Mouse (Mus musculus) stomach, embryonic 16.5 days (tissue): ENCODE data around the gene Cct4. TPM values are rescaled to one million over a fixed set of nuclear protein-coding genes. Genes with fewer than 3 reads are reported as not detected.
A peak's percentile ranks its signal among the peaks of the same experiment; 100 is the strongest.

ENCODE experiments used
- ATAC-seq: fragments of 200-750 bp; cut with Nextera tagmentation; 2 replicates; pipeline ENCODE4 v1.8.0; 2017; ENCODE audit warnings: moderate number of reproducible peaks, moderate TSS enrichment; ENCODE audit not compliant: insufficient read depth, low FRiP score
- H3K27ac ChIP-seq: fragments of 300-500 bp; sonication (generic); 2 replicates; pipeline ENCODE4 v1.5.1; 2014; ENCODE audit warnings: low read length
- H3K27me3 ChIP-seq: fragments of 300-500 bp; sonication (generic); 2 replicates; pipeline ENCODE4 v1.6.1; 2014; ENCODE audit warnings: low read length, control low read depth, mixed read lengths; ENCODE audit not compliant: control insufficient read depth, insufficient read depth
- H3K36me3 ChIP-seq: fragments of 300-500 bp; sonication (generic); 2 replicates; pipeline ENCODE4 v1.6.1; 2014; ENCODE audit warnings: low read length; ENCODE audit not compliant: control insufficient read depth, insufficient read depth
- H3K4me1 ChIP-seq: fragments of 300-500 bp; sonication (generic); 2 replicates; pipeline ENCODE4 v1.6.1; 2014; ENCODE audit warnings: low read length, control low read depth, mixed read lengths; ENCODE audit not compliant: control insufficient read depth, insufficient read depth
- H3K4me2 ChIP-seq: fragments of 300-500 bp; sonication (generic); 2 replicates; pipeline ENCODE4 v1.6.1; 2014; ENCODE audit warnings: low read depth, low read length, mixed read lengths
- H3K4me3 ChIP-seq: fragments of 300-500 bp; sonication (generic); replicated peaks from 2 replicates; pipeline ENCODE4 v1.5.1; 2014; ENCODE audit warnings: mild to moderate bottlenecking, low read length
- H3K9ac ChIP-seq: fragments of 300-500 bp; sonication (generic); 2 replicates; pipeline ENCODE4 v1.6.1; 2014; ENCODE audit warnings: low read length
- H3K9me3 ChIP-seq: fragments of 300-500 bp; sonication (generic); replicated peaks from 2 replicates; pipeline ENCODE4 v1.6.1; 2016; ENCODE audit warnings: low read length, control low read depth; ENCODE audit not compliant: control insufficient read depth
- WGBS: fragments of 180-500 bp; shearing (Covaris S2); extraction: QIAGEN DNeasy Blood & Tissue Kit; methylation state at CpG from one replicate; pipeline ENCODE4 v1.1.7; 2014; 5-methylcytosine and 5-hydroxymethylcytosine counted together
- polyA plus RNA-seq: library from polyadenylated mRNA; unstranded; fragments of >200 nt; fragmentation: Nextera tagmentation; extraction: Ambion mirVana; gene quantifications from 2 replicates; pipeline ENCODE4 v1.2.1, GENCODE M21; 2015

Cct4 gene
- 226 and 230 TPM in 2 replicates for polyA plus RNA-seq

GRCm38 (mm10) chr11:22990393-22991126 is at the start of gene Cct4:
TSS of gene Cct4 (plus strand) at chr11:22990519.
- H3K36me3 ChIP-seq, result peaks cover 9% of the 10 kb centered on the region; the same call in 1 of the 2 replicates
- under 1% methylated on average over 66 of the region's 66 CpGs for WGBS
- no peaks in the 10 kb centered on the region for H3K27me3 ChIP-seq
- peak within 1 kb of the TSS; percentile 94 for H3K9ac ChIP-seq
- peak within 1 kb of the TSS; percentile 67 for H3K4me2 ChIP-seq
- ATAC-seq, result peak; percentile 98
- H3K27ac ChIP-seq, result peak within 1 kb of the TSS; percentile 78
- H3K4me1 ChIP-seq, result peaks cover 11% of the 10 kb centered on the region; the same call in 1 of the 2 replicates
- H3K4me3 ChIP-seq, result peak within 1 kb of the TSS; percentile 82
- no peaks in the 10 kb centered on the region for H3K9me3 ChIP-seq

- H3K27ac ChIP-seq, result no peak overlapping the region
- H3K36me3 ChIP-seq, result no peaks in the 10 kb centered on the region
- H3K9ac ChIP-seq, result no peak overlapping the region
- WGBS, result 83% methylated on average over 1 of the region's 1 CpGs
- no peak overlapping the region for H3K4me2 ChIP-seq
- no peaks in the 10 kb centered on the region for H3K4me1 ChIP-seq
- no peak for ATAC-seq
- H3K9me3 ChIP-seq, result no peaks in the 10 kb centered on the region
- no peak overlapping the region for H3K4me3 ChIP-seq
- H3K27me3 ChIP-seq, result no peaks in the 10 kb centered on the region
Measured at GRCm38 (mm10) chr11:22949101-22949500, 41.2 kb upstream of the Cct4 start.

- H3K4me2 ChIP-seq, result no peak overlapping the region
- H3K4me1 ChIP-seq, result no peaks in the 10 kb centered on the region
- WGBS, result 88% methylated on average over 6 of the region's 6 CpGs
- no peaks in the 10 kb centered on the region for H3K27me3 ChIP-seq
- no peak overlapping the region for H3K27ac ChIP-seq
- no peak for ATAC-seq
- H3K4me3 ChIP-seq, result no peak overlapping the region
- H3K9me3 ChIP-seq, result no peaks in the 10 kb centered on the region
- H3K36me3 ChIP-seq, result no peaks in the 10 kb centered on the region
- no peak overlapping the region for H3K9ac ChIP-seq
Measured at GRCm38 (mm10) chr11:22950131-22950530, 40.2 kb upstream of the Cct4 start.

GRCm38 (mm10) chr11:22952668-22953067 is 37.7 kb upstream of the Cct4 start:
- no peak for ATAC-seq
- 81% methylated on average over 7 of the region's 7 CpGs for WGBS
- Histone ChIP-seq H3K4me2 (no peak overlapping the region), H3K36me3 (0 out of 2 replicates have a peak, but pooled peaks cover 2% of the 10 kb centered on the region), H3K9ac (no peak overlapping the region), H3K27me3 (no peaks in the 10 kb centered on the region), H3K27ac (no peak overlapping the region), H3K9me3 (no peaks in the 10 kb centered on the region), H3K4me1 (no peaks in the 10 kb centered on the region), H3K4me3 (no peak overlapping the region)

GRCm38 (mm10) chr11:22956346-22956745 is 34.0 kb upstream of the Cct4 start:
- Histone ChIP-seq H3K9me3 (no peaks in the 10 kb centered on the region), H3K9ac (no peak overlapping the region), H3K27me3 (no peaks in the 10 kb centered on the region), H3K4me3 (no peak overlapping the region), H3K4me2 (no peak overlapping the region), H3K4me1 (no peaks in the 10 kb centered on the region), H3K27ac (no peak overlapping the region), H3K36me3 (0 out of 2 replicates have a peak, but pooled peaks cover 2% of the 10 kb centered on the region)
- 95% methylated on average over 6 of the region's 6 CpGs for WGBS
- no peak for ATAC-seq

DNA sequence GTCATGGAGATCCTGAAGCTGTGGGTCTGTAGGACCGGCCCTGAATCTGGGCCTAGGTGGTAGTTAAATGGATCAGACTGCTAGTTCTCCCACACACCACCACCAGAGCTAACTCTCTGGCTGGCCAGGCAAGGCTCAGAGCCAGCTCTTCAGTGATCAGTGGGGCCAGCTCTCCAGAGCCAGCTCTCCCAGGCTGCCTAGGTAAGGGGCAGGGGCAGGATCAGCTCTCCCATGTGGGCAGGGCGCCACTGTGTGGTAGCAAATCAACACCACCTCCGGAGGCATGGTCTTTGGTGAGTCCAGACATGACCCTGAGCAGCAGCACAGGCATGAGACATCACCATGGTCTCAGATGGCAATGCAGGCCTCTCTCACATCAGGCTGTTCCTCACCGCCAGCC is 33.5 kb upstream of the Cct4 start:
- Histone ChIP-seq H3K4me3 (no peak overlapping the region), H3K4me1 (no peaks in the 10 kb centered on the region), H3K27me3 (no peaks in the 10 kb centered on the region), H3K9ac (no peak overlapping the region), H3K4me2 (no peak overlapping the region), H3K9me3 (no peaks in the 10 kb centered on the region), H3K36me3 (0 out of 2 replicates have a peak, but pooled peaks cover 2% of the 10 kb centered on the region), H3K27ac (no peak overlapping the region)
- peak; percentile 69 for ATAC-seq
- 75% methylated on average over 4 of the region's 4 CpGs for WGBS

DNA sequence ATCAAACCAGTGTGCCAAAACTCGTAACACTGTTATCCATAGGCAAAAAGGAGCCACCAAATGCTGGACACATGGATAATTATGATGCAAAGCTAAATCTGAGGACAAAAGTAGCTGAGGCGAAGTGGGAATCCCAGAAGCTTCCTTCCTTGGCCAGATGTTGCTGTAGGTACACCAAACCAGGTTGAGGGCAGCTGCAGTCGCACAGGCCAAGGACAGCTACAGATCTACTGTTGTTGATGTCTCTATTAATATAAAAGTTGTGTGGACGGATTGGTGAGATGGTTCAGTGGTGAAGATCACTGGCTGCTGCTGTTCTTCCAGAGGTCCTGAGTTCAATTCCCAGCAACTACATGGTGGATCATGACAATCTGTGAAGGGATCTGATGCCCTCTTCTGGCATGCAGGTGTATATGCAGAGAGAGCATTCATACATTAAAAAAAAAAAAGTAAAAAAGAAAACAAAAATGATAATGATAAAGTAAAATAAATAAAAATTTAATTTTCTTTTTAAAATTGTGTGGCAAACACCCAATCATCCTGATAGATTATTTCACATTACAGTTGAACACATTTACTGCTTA is 32.4 kb upstream of the Cct4 start:
- no peak overlapping the region for H3K9ac ChIP-seq
- H3K36me3 ChIP-seq, result 0 out of 2 replicates have a peak, but pooled peaks cover 2% of the 10 kb centered on the region
- no peak overlapping the region for H3K4me3 ChIP-seq
- H3K27me3 ChIP-seq, result no peaks in the 10 kb centered on the region
- no peak overlapping the region for H3K4me2 ChIP-seq
- no peak for ATAC-seq
- no peaks in the 10 kb centered on the region for H3K4me1 ChIP-seq
- H3K9me3 ChIP-seq, result no peaks in the 10 kb centered on the region
- no peak overlapping the region for H3K27ac ChIP-seq
- WGBS, result 88% methylated on average over 4 of the region's 4 CpGs

- no peaks in the 10 kb centered on the region for H3K27me3 ChIP-seq
Measured at GRCm38 (mm10) chr11:22962101-22962500, 28.2 kb upstream of the Cct4 start.

DNA sequence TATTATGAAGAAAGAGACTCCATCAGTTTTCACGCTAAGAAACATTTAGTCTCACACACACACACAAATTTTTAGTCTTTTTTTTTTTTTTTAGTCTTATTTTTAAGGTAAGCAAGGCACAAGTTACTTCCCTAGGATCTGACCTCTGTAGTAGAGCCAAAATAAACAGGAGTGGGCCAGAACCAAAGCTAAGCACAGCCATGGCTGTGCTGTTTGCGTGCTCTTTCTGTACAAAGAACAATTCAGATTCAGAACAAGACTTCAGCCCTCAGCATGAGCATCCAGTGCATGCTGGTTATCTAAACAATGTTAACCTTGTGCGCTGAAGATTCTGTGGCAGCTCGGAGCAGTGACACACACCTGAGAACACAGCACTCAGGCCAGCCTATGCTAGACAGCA is 25.9 kb upstream of the Cct4 start:
- Histone ChIP-seq H3K36me3 (no peaks in the 10 kb centered on the region), H3K9ac (no peak overlapping the region), H3K4me1 (no peaks in the 10 kb centered on the region), H3K9me3 (peaks cover 7% of the 10 kb centered on the region; the same call in 1 of the 2 replicates), H3K4me2 (no peak overlapping the region), H3K4me3 (no peak overlapping the region), H3K27me3 (no peaks in the 10 kb centered on the region), H3K27ac (no peak overlapping the region)
- WGBS, result 76% methylated on average over 4 of the region's 4 CpGs
- ATAC-seq, result no peak

More at GRCm38 (mm10) chr11:22962101-22962500, 28.2 kb upstream of the Cct4 start:
- Histone ChIP-seq H3K4me2 (no peak overlapping the region), H3K4me1 (no peaks in the 10 kb centered on the region), H3K27ac (no peak overlapping the region), H3K9ac (no peak overlapping the region), H3K4me3 (no peak overlapping the region), H3K36me3 (no peaks in the 10 kb centered on the region), H3K9me3 (no peaks in the 10 kb centered on the region; the same call in 1 of the 2 replicates)
- 88% methylated on average over 1 of the region's 1 CpGs for WGBS
- ATAC-seq, result no peak
